Mouse (Mus musculus) mesoderm, embryonic 11.5 days (tissue): ENCODE results near the gene Ly6g5c.
"Not testable (repeated sequence)": the region's sequence is repeated elsewhere in the genome, so short reads cannot be mapped to it uniquely, and the experiment has no call there.

Experiments
- DNase-seq: peaks from one replicate; pipeline ENCODE4 v3.0.0-alpha.2; 2012; ENCODE audit warnings: low read depth, low spot score

Gene Ly6g5c

DNA sequence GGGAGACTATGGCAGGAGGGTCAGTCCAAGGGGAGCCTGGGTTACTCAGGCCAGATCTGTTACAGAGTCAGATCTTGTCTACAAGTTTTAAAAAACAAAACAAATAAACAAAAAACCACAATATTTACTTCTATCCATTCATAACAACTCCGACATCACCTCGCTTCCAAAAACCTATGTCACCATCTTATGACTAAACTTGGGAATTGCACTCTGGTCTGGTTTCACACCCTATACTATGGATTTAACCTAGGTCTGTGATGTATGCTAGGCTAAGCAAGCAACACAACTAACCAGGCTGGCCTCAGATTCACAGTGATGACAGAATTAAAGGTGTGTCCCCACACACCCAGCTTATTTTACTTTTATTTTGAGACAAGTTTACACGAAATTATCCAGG is 1.6 kb upstream of the Ly6g5c start:
- no peak for DNase-seq

DNA sequence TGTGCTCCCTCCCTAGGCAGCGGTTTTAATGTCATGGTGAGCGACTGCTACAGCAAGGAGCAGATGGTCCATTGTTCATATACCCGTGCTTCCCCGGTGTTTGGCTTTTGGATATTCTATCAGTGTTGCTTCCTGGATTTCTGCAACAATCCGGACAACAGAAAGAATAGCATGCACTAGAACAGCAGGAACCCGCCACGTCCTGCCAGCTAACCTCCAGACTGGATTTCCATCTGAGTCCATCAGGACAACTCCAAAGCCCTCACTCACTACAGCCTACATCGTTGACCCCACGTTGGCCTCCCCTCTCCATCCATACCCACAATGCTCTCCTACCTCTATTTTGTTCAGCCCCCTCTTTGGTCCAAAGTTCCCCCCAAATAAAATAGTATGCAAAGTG is 3.7 kb downstream of the Ly6g5c start:
- DNase-seq: no peak

DNA sequence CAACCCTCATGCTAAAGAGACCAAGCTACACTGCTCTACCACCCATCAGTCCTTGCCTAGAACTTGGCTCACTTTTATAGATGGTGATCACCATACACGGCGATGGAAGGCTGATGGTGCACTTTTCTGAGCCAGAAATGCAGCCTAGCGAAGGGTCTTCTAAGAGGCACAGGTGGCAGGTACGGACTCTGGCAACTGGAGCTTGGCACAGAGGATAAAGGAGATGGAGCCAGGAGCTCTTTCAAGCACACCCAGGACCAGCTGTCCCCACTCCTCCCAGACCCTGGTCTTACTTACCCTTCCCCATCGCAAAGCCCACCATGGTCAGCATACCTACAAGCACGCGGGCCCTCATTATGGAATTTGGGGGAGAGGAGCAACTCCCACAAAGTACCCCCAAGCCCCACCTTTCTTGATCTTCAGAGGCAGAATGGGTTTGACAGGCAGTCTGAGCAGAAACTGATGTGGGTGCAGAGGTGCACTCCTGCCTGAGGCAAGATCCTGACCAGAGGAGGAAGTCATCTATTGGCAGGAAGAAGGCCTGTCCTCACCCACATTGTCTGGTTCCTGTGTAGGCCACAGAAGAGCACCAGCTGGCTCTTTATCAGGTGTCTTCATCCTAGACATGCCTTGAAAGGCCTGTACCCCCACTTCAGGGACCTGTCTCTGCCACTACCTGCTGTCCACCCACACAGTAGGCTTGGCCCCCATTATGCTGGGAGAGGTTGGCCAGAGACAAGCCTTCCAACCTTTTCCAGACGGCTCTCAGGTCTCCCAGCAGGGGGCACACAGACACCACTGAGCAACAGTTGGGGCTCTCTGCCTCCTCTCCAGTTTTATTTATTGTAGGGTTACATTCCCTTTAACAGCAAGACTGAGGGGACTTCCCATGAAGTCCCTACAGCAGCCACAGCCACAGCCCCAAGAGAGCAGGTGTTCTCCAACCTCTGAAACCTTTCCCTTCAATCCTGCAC is 7.3 kb downstream of the Ly6g5c start, which contains the start of gene Ly6g5b:
Ly6g5b (minus strand) TSS at position 383 of the 974 bp plus-strand sequence.
- DNase-seq: no peak

DNA sequence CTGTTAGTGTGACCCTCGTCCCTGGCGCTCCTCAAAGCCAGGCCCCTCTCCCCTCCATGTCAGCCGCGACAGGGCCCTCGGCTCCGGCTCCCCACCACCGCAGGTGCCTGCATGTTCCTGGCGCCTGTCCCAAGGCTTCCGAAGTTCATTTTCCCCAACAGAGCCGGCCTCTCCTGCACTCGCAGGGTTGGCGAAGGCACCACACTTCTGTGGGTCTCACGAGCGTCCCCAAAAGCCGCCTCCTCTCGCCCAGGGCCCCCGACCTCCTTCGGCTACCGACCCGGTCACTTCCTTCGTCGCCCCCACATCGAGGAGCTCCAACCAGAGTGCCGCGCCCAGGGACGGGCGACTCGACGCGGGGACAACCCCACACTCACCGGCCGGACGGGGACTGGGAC is 12.7 kb downstream of the Ly6g5c start:
- no peak for DNase-seq

DNA sequence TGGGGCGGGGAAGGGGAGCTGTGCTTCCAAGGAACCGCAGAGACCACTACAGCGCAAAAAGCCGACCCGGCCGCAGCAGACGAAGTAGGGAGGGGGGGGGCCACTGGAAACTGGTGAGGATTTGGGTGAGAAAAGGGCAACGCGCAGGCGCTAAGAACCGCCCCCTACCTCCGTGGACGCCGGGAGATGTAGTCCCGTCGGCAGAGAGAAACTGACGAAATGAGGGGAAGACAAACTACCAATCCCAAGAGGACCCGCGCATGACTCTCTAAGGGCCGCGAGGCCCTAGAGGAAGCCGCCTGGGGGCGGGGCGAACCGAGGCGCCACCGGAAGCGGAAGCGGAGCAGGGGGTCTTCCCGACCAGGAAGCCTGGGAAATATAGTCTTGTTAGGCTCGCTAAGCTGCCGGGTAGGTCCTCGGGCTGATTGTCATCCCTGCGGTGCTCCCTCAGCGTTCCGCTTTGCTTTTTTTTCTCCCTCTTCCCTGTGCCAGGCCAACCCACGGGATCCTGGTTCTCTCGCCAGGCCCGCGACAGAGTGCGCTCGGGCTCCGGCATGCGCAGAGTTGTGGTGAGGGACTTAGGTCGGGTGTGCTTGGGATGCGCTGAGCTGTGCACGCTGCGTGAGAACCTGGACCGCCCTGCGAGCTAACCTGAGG is 13.2 kb downstream of the Ly6g5c start, which contains the start of gene Gpank1:
Gpank1 (plus strand) TSS at position 313 of the 657 bp plus-strand sequence.
- DNase-seq: peak; percentile 99

DNA sequence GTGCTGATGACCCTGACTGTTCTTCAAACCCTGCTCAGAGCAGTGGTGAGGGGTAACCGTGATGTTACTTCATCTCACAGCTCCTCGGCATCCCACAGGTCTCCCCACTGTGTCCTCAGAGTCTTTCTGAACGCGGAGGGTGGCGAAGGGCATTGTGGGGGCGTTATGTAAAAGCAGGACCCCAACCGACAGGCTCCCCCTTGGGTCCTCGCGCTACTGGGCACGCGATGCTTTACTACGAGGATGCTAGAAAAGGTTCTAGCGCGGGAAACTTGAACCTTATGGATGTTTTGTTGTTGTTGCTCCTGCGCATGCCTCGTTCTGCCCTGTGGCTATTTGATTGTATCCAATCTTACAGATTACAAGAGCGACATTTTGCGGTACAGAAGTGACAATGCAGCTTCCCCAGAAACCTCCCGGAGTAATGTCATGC is 13.8 kb downstream of the Ly6g5c start, which contains the start of gene Csnk2b:
Csnk2b (minus strand) TSS at position 183 of the 433 bp plus-strand sequence.
- peak; percentile 71 for DNase-seq

DNA sequence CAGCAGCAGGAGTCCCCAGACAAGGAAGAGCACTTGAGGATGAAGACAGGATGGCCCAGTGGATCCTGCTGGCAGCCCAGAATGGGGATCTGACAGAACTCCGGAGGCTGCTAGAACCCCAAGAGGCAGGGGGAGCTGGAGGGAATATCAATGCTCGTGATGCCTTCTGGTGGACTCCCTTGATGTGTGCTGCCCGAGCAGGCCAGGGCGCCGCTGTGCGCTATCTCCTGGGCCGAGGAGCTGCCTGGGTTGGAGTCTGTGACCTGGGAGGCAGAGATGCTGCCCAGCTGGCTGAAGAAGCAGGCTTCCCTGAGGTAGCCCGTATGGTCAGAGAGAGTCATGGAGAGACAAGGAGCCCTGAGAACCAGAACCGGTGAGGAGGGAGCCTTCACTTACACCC is 15.2 kb downstream of the Ly6g5c start:
- not testable (repeated sequence) for DNase-seq

DNA sequence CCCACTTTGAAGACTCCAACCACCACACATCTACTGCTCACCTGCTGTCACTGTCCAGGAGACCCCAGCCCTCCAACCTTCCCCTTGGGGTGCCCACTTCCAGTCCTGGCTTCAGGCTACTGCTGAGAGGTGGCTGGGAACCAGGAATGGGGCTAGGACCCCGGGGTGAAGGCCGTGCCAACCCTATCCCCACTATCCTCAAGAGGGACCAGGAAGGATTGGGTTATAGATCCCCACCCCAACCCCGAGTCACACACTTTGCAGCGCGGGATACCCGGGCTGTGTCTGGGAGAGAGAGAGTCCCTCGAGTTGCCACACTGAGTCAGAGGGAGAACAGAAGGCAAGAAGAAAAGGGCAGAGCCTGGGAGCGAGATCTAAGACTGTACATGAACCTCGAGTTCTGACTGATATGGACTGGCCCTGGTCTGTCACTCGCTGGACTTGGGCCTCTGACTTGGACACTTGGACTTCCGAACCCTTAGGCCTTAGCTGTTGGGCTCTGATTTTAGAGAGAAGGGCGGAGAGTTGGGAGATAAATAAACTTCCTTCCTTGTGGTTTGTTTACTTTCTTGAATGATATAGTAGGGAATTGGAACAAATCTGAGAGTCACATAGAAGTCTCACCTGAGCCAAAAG is 16.3 kb downstream of the Ly6g5c start:
- DNase-seq: not testable (repeated sequence)

DNA sequence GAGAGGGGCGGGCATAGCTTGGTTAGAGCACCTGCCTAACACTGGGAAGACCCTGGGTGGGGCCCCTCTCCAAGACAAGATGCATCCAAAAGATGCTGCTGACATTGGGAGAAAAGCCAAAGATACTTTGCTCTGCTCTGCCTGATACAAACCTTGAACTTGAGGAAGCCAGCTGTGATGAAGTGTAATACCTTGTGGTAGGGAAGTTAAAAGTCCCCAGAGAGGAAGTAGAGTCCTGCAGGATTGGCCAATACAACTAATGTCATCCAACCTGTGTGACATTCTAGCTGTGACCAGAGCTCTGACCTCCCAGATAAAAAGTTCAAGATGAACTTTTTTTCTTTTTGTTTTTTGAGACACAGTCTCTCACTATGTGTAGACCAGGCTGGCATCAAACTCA is 17.0 kb downstream of the Ly6g5c start:
- no peak for DNase-seq

DNA sequence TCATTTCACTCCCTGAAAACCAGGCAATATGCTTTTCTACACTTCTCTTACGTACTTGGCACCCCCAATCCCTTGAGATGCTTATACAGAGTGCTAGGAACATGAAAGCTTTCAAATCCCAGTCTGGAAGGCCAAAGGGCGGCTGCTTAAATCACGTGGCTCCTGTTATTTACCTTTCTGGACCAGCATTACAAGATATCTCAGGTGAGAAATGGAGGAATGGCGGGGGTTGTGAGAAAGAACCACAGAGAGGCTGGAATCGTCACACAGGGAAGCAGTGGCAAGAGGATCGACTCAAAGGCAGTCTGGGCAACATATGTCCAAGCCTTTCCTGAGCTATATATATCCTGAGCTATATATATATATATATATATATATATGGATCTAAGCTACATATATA is 17.5 kb downstream of the Ly6g5c start:
- DNase-seq: no peak

DNA sequence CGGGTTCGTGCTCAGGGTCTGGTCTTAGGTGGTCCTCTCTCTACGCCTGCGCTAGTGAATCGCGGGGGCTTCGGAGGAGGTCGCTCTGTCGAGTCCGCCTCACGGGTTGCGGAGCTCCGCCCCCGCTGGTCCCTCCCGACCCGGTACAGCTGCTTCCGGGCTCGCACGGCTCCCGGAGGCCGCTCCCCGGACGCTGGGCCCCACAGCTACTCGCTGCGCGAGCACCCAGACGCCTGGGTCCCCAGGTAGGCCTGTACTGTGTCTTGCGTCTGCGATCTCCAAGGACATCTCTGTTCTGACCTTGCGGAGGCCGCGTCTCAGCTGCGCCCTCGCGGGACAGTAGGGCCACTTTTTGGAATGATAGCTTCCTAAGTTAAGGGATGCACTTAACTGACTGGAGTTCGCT is 18.1 kb downstream of the Ly6g5c start, which contains the start of gene D17H6S53E:
D17H6S53E (plus strand) TSS at position 168 of the 406 bp plus-strand sequence.
- DNase-seq: peak; percentile 72

DNA sequence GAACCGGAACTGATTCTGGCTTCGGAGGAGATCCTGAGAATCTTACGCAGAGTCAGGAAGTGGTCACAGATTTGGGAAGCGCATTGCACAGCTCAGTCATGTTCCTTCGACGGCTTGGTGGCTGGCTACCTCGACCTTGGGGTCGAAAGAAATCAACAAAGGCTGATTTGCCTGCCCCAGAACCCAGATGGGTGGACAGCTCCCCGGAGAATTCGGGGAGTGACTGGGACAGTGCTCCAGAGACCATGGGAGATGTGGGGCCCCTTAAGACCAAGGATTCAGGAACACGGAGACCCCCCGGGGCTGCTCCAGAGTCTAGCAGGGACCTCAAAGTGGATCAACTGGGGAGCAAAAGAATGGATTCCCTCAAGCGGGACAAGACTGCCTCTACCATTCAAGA is 18.9 kb downstream of the Ly6g5c start:
- no peak for DNase-seq

DNA sequence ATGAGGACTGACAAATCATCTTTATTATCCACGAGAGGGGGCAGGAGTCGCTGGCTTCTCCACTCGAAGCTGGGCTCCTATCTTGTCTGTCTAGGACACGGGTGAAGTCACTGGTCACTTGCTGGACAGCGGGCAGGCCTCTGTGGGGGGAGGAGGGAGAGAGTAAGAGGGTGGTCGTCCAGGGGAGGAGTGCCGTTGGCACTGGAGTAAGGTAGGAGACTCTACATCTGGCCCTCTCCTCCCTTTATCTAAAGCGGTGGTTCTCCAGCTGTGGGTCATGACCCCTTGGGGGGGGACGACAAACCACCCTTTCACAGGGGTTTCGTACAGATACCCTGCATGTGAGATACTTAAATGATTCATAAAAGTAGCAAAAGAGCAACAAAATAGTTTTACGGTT is 20.9 kb downstream of the Ly6g5c start:
- no peak for DNase-seq

DNA sequence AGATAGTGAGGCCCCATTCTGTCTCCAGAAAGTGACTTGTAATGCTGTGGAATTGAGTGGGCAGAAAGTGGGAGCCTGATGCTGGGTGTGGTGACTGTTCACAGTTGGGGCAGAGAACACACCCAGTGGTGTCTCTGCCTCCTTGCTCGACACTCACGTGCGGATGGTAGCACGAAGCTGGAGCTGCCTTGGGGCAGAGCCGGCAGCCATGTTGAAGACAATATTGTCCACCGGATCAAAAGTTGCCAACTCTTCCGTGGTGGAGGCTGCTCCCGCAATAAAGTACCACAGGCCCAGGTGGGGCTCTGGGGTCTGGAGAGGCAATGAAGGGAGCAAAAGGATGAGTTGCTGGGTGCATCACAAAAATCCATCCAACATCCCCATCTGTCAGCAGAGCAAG is 23.0 kb downstream of the Ly6g5c start:
- DNase-seq: no peak

DNA sequence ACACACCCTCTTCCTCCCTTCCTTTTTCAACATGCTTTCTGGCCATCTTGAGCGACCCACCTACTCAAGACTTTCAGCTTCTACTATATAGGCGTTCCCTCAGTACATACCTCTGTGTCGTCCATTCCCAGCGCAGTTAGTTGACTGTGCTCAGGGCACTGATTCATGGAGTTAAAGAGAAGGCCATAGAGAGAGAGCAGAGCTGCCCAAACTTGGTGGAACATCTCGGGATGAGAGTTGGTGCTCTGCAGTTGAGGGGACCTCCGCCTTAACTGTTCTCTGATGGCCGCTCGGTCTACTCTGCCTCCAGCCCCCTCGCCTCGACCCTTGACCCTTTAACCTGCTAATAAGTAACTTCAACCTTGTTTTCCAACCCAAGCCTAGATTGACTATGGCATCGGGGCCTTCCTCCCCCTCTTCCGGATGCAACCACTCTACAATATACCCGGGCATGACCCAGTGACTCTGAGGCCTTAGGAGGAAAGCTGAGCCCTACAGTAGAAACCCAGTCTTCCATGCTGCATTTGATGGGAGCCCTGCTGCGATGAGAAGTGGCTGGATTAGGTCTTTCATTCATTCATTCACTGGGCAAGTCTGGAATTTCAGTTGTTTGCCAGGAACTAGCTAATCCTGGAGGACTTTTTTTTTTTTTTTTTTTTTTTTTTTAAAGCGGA is 23.6 kb downstream of the Ly6g5c start, which contains the start of gene Apom:
Apom (minus strand) TSS at position 551 of the 674 bp plus-strand sequence.
- no peak for DNase-seq

DNA sequence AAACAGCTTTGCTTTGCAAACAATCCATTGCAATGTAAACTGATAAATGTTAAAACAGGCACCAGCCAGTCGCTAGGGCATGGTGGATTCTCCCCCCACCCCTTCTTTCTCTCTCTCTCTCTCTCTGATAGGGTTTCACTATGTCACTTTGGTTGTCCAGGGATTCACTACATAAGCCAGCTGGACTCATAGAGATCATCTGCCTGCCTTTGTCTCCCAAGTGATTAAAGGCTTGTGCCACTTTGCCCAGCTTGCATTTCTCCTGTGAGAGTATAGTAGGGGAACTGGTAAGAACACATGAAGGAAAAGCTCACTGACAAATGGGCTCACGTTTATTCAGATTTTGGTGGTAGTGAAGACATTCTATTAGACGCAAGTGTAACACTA is 24.1 kb downstream of the Ly6g5c start:
- no peak for DNase-seq

DNA sequence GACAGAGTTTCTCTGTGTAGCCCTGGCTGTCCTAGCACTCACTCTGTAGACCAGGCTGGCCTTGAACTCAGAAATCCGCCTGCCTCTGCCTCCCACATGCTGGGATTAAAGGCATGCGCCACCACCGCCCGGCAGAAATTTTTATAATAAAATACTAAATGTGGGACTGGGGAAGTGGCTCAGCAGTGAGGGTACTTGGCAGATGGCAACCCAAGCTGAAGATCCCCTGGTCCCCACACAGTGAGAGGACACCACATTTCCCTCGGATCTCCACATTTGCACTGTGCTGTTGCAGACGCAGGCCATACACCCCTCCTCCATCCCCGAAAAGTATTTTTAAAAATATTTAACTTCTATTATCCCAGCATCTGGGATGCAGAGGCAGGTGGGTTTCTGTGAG is 25.4 kb downstream of the Ly6g5c start:
- DNase-seq: no peak

DNA sequence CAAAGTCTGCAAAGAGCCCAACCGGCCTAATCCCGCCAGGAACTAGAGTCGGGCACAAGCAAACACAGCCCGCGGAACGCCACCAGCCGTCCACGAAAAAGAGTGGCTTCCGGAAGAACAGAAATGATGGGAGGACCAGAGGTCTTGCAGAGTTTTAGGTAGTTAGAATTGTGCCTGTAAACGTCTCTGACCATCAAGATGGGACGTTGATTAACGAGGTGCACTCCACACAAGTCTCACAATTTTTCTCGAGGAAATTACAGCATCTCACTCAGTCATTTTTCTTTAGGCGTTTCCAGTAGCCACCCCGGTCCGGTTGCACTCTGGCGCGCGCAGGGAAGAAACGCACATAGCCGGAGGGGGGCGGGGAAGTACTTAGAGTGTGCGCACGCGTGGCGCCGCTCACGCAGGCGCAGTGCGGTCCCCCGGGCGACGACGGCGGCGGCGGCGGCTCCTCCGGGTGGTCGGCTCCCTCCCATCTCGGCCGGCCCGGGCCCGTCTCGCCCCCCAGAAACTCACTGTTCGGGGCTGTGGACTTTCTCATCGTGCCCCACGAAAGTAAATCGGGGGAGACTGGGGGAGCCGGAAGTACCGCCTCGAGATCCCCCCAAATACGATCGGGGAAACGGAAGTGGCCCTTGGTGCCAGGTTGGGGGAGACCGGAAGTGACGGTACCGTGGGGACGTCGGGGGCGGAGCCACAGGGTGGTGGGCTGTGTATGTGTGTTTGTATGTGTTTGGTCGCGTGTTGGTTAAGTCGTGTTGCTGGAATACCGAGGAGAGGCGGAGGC is 26.9 kb downstream of the Ly6g5c start, which contains the start of gene Bag6:
Bag6 (plus strand) TSS at position 378 of the 790 bp plus-strand sequence.
- DNase-seq: peak; percentile 96

DNA sequence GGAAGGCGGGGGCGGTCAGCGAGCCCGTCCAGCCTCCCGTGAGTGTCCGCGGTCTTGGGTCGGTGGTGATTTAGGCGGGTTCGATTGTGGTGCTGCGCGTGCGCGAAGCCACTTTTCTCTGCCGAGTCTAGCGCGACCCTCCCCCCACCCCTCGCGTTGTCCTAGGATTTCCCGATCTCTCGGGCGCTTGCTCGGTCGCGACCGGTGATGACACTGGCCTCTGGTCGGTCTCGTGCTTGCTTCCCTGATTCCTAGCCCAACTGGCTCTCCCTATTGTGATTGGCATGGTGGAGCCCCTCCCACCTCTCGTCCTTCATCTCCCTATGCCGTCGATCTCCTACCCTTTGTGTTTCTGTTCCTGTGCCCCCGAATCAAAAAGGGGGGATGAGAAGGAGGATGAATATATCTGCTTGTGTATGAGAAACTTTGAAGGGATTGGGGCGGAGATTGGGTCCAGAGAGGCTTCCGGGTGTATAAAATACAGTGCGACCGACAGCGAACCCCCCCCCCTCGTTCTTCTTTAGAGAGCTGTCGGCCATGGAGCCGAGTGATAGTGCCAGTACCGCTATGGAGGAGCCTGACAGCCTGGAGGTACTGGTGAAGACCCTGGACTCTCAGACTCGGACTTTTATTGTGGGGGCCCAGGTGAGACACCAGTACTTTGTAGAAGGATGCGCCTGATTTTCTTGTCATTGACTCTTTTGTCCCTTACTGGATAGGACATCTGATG is 27.7 kb downstream of the Ly6g5c start:
- peak; percentile 83 for DNase-seq

DNA sequence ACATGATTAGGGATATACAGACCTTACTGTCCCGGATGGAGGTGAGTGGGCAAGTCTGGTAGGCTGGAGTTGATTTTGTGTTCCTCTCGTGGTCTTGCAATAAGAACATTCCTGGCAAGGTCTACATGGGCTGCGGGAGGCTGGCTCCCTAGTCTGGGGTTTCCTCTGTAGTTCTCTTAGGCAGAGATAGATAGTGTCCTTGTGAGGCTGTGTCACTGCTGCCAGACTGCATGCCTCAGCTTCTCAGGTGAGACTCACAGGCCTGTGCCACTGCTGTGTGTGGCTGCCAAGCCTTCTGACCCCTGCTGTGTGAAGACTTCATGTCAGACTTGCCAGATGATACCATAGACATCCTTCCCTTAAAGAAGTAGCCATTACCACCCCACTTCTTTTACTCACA is 31.2 kb downstream of the Ly6g5c start:
- DNase-seq: no peak
